Mouse (Mus musculus) forebrain, embryonic 14.5 days (tissue): ENCODE data around the gene Gm29094. TPM values are rescaled to one million over a fixed set of nuclear protein-coding genes. Genes with fewer than 3 reads are reported as not detected.
"Not testable (repeated sequence)": the region's sequence is repeated elsewhere in the genome, so short reads cannot be mapped to it uniquely, and the experiment has no call there.

ENCODE experiments used
- ATAC-seq: fragments of 200-750 bp; cut with Nextera tagmentation; 2 replicates; pipeline ENCODE4 v1.8.0; 2017; ENCODE audit warnings: mild to moderate bottlenecking, moderate library complexity
- DNase-seq: peaks from one replicate; pipeline ENCODE4 v3.0.0-alpha.2; 2015; ENCODE audit warnings: low spot score
- H3K27ac ChIP-seq: fragments of 300-500 bp; sonication (generic); 2 replicates; pipeline ENCODE4 v1.5.1; 2014; ENCODE audit warnings: low read depth, mild to moderate bottlenecking, control low read depth, low read length, moderate library complexity
- H3K27me3 ChIP-seq: fragments of 300-500 bp; sonication (generic); replicated peaks from 2 replicates; pipeline ENCODE4 v1.6.1; 2014; ENCODE audit warnings: low read length, control low read depth, mixed read lengths; ENCODE audit not compliant: control insufficient read depth, insufficient read depth
- H3K36me3 ChIP-seq: fragments of 300-500 bp; sonication (generic); 2 replicates; pipeline ENCODE4 v1.6.1; 2014; ENCODE audit warnings: low read length, control low read depth; ENCODE audit not compliant: control insufficient read depth, insufficient read depth
- H3K4me1 ChIP-seq: fragments of 300-500 bp; sonication (generic); 2 replicates; pipeline ENCODE4 v1.6.1; 2014; ENCODE audit warnings: antibody characterized with exemption, low read length, control low read depth; ENCODE audit not compliant: control insufficient read depth, insufficient read depth
- H3K4me2 ChIP-seq: fragments of 300-500 bp; sonication (generic); 2 replicates; pipeline ENCODE4 v1.6.1; 2014; ENCODE audit warnings: mild to moderate bottlenecking, control low read depth, low read length
- H3K4me3 ChIP-seq: fragments of 300-500 bp; sonication (generic); 2 replicates; pipeline ENCODE4 v1.5.1; 2014; ENCODE audit warnings: low read depth, low read length, control low read depth
- H3K9ac ChIP-seq: fragments of 300-500 bp; sonication (generic); 2 replicates; pipeline ENCODE4 v1.6.1; 2014; ENCODE audit warnings: mild to moderate bottlenecking, low read length, control low read depth, moderate library complexity
- H3K9me3 ChIP-seq: fragments of 300-500 bp; sonication (generic); replicated peaks from 2 replicates; pipeline ENCODE4 v1.6.1; 2016; ENCODE audit warnings: low read length, control low read depth, mixed read lengths; ENCODE audit not compliant: control insufficient read depth
- WGBS: fragments of 180-500 bp; shearing (Covaris S2); extraction: QIAGEN DNeasy Blood & Tissue Kit; methylation state at CpG from one replicate; pipeline ENCODE4 v1.1.7; 2014; 5-methylcytosine and 5-hydroxymethylcytosine counted together
- polyA plus RNA-seq: library from polyadenylated mRNA; unstranded; fragments of >200 nt; fragmentation: Nextera tagmentation; extraction: Ambion mirVana; gene quantifications from 2 replicates; pipeline ENCODE4 v1.2.1, GENCODE M21; 2014

Gm29094 gene
- polyA plus RNA-seq, result 0.38 TPM in 1 of 2 replicates, not detected in the other

GRCm38 (mm10) chr9:89198969-89199416, at the start of gene Gm29094, which contains the start of gene Bcl2a1b:
TSS of gene Gm29094 (plus strand) at chr9:89199379.
TSS of gene Bcl2a1b (plus strand) at chr9:89199209.
- not testable (repeated sequence) for H3K27ac ChIP-seq, H3K36me3 ChIP-seq, H3K9me3 ChIP-seq

DNA sequence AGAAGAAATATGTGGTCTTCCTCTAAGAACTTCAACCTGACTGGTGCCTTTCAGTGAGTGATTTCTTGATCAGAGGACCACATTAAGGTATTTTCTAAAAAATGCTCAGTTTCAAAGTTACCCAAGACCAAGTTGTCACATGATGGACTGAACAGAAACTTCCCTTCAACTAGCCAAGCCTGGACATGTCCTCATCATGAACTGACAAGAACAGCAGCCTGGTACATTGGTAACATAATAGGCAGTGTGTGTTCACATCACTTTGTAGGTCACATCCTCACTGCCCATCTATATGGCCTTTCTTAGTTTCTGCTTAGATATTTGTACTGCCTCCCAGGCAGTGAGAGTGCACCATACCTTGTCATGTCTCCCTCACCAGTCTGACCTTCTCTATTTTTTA, 26.6 kb upstream of the Gm29094 start:
- H3K27ac ChIP-seq, H3K9me3 ChIP-seq, H3K4me1 ChIP-seq, H3K4me2 ChIP-seq, H3K36me3 ChIP-seq, H3K4me3 ChIP-seq, ATAC-seq, H3K27me3 ChIP-seq, DNase-seq, H3K9ac ChIP-seq: not testable (repeated sequence)

More at GRCm38 (mm10) chr9:89198969-89199416, at the start of gene Gm29094, which contains the start of gene Bcl2a1b:
- H3K4me3 ChIP-seq, H3K9ac ChIP-seq, H3K4me1 ChIP-seq, H3K4me2 ChIP-seq, ATAC-seq, H3K27me3 ChIP-seq, DNase-seq: not testable (repeated sequence)
- WGBS, result 92% methylated on average over 5 of the region's 5 CpGs

- not testable (repeated sequence) for H3K9ac ChIP-seq, H3K9me3 ChIP-seq, H3K36me3 ChIP-seq, H3K4me1 ChIP-seq, ATAC-seq, H3K4me2 ChIP-seq, H3K27me3 ChIP-seq, H3K4me3 ChIP-seq, H3K27ac ChIP-seq
- 33% methylated on average over 2 of the region's 3 CpGs for WGBS
- peak; percentile 8 for DNase-seq
Measured at GRCm38 (mm10) chr9:89178833-89179232, 20.3 kb upstream of the Gm29094 start.

- H3K36me3 ChIP-seq, H3K4me2 ChIP-seq, H3K27me3 ChIP-seq, H3K4me1 ChIP-seq, H3K27ac ChIP-seq, DNase-seq, H3K4me3 ChIP-seq, ATAC-seq, H3K9me3 ChIP-seq, H3K9ac ChIP-seq: not testable (repeated sequence)
- WGBS, result 79% methylated on average over 2 of the region's 4 CpGs
Measured at GRCm38 (mm10) chr9:89179469-89179868, 19.7 kb upstream of the Gm29094 start.

- H3K9ac ChIP-seq, H3K4me2 ChIP-seq, H3K4me3 ChIP-seq, H3K4me1 ChIP-seq, DNase-seq, ATAC-seq, H3K27ac ChIP-seq, H3K9me3 ChIP-seq, H3K36me3 ChIP-seq, H3K27me3 ChIP-seq: not testable (repeated sequence)
- 81% methylated on average over 15 of the region's 15 CpGs for WGBS
Measured at GRCm38 (mm10) chr9:89187006-89187405, 12.2 kb upstream of the Gm29094 start.

DNA sequence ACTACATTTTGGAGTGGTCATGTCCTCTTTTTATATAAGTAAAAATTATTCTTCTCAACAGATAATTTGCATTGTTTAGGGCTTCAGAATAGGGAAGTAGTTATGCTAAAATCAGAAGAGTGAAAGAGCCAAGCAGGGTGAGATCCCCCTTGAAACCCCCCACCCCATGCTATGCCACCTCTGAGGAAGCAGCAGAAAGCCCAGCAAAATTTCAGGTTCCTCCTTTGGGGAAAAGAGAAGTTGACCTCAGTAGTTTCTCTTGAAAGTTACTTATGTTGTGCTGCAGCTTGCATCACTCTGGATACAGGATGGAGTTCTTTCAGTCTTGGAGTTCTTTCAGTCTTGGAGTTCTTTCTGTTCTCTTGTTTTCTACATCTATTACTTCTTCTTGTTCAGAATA, 3.7 kb upstream of the Gm29094 start:
- H3K4me3 ChIP-seq, H3K9ac ChIP-seq, H3K27ac ChIP-seq, H3K4me2 ChIP-seq, H3K36me3 ChIP-seq, DNase-seq, H3K27me3 ChIP-seq, H3K4me1 ChIP-seq, ATAC-seq, H3K9me3 ChIP-seq: not testable (repeated sequence)

GRCm38 (mm10) chr9:89197509-89197908, 1.7 kb upstream of the Gm29094 start:
- H3K27me3 ChIP-seq, H3K4me2 ChIP-seq, H3K4me3 ChIP-seq, DNase-seq, H3K27ac ChIP-seq, ATAC-seq, H3K9me3 ChIP-seq, H3K4me1 ChIP-seq, H3K9ac ChIP-seq, H3K36me3 ChIP-seq: not testable (repeated sequence)
- WGBS, result no CpG with 5 or more reads among the region's 1 CpGs

- not testable (repeated sequence) for H3K27ac ChIP-seq, ATAC-seq
- WGBS, result 90% methylated on average over 3 of the region's 3 CpGs
Measured at GRCm38 (mm10) chr9:89198349-89198748, 830 bp upstream of the Gm29094 start.

GRCm38 (mm10) chr9:89202256-89202655, 3.1 kb downstream of the Gm29094 start:
- not testable (repeated sequence) for H3K36me3 ChIP-seq, H3K9ac ChIP-seq, H3K27me3 ChIP-seq, H3K27ac ChIP-seq, DNase-seq, H3K4me1 ChIP-seq, H3K4me3 ChIP-seq, H3K4me2 ChIP-seq, H3K9me3 ChIP-seq, ATAC-seq

More at GRCm38 (mm10) chr9:89198349-89198748, 830 bp upstream of the Gm29094 start:
- not testable (repeated sequence) for H3K9me3 ChIP-seq, H3K4me3 ChIP-seq, H3K27me3 ChIP-seq, DNase-seq, H3K4me1 ChIP-seq, H3K9ac ChIP-seq, H3K36me3 ChIP-seq, H3K4me2 ChIP-seq
